Mouse (Mus musculus): ENCODE results near the gene Mctp1. TPM values are rescaled to one million over a fixed set of nuclear protein-coding genes. Genes with fewer than 3 reads are reported as not detected.
"Not testable (repeated sequence)": the region's sequence is repeated elsewhere in the genome, so short reads cannot be mapped to it uniquely, and the experiment has no call there.

Mctp1 gene
- polyA plus RNA-seq, 1 experiment, result not detected

DNA sequence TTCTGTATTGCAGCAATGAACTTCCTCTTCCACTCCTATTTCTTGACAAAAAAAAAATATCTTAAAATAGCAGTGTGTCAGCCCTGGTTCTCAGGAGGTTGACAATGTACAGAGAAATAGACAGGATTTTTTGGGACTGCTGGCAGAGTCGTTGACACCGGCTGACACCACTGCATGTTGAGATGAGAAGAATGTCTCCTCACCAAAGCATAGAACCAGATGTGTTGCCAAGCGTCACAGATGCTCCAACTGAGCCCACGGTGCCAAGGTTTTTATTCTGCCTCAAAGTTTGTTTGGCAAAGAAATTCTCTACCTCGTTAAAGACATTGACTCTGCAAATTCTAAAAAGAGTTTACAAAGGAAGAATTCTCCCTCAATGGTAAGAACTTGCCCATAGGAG lies 548.6 kb downstream of the Mctp1 start:
- H3K9me3 ChIP-seq (replicated peaks; ENCODE audit: control insufficient read depth, insufficient read depth, low read length, poor library complexity, severe bottlenecking), result no peaks in the 10 kb centered on the region
- H3K27ac ChIP-seq (ENCODE audit: insufficient read depth, low read length), result no peak overlapping the region
- no peak overlapping the region for H3K4me3 ChIP-seq (ENCODE audit: low read depth, low read length)
- no peak overlapping the region for H3K9ac ChIP-seq (ENCODE audit: low read depth, poor library complexity, severe bottlenecking)
- TF ChIP-seq POLR2A (IDR thresholded peaks at IDR 0.05; ENCODE audit: insufficient read depth, low read length) (no peak), CTCF (IDR thresholded peaks at IDR 0.05; ENCODE audit: low read depth, low read length) (no peak), EP300 (IDR thresholded peaks at IDR 0.05; ENCODE audit: insufficient read depth, low read depth, low read length) (no peak)
- H3K36me3 ChIP-seq (ENCODE audit: control insufficient read depth, insufficient read depth, low read length, poor library complexity, severe bottlenecking), result no peaks in the 10 kb centered on the region
- no peaks in the 10 kb centered on the region for H3K4me1 ChIP-seq (ENCODE audit: control insufficient read depth, insufficient read depth, low read length)
- H3K27me3 ChIP-seq (ENCODE audit: control insufficient read depth, insufficient read depth, low read length, poor library complexity, severe bottlenecking), result no peaks in the 10 kb centered on the region

DNA sequence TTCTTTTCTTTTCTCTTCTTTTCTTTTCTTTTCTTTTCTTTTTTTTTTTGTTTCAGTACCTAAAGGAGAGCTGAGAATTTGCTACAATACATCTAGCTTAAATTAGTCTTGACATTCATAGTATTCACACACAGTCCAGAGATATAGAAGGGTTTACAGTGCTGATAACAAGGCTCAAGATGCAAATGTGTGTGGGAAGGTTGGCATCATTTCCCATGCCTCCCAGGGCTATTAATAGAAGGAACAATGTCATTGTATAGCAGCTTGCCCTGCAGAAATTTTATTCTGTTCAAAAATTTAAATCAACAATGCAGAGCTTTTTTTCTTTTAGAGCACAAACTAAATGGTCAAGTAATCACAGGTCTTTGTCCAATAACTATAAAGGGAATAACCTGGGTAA lies 564.9 kb downstream of the Mctp1 start:
- Histone ChIP-seq H3K9me3 (replicated peaks; ENCODE audit: control insufficient read depth, insufficient read depth, low read length, poor library complexity, severe bottlenecking) (no peaks in the 10 kb centered on the region), H3K27ac (ENCODE audit: insufficient read depth, low read length) (no peak overlapping the region), H3K36me3 (ENCODE audit: control insufficient read depth, insufficient read depth, low read length, poor library complexity, severe bottlenecking) (no peaks in the 10 kb centered on the region), H3K9ac (ENCODE audit: low read depth, poor library complexity, severe bottlenecking) (no peak overlapping the region), H3K4me3 (ENCODE audit: low read depth, low read length) (no peak overlapping the region), H3K27me3 (ENCODE audit: control insufficient read depth, insufficient read depth, low read length, poor library complexity, severe bottlenecking) (no peaks in the 10 kb centered on the region), H3K4me1 (ENCODE audit: control insufficient read depth, insufficient read depth, low read length) (no peaks in the 10 kb centered on the region)
- TF ChIP-seq POLR2A (IDR thresholded peaks at IDR 0.05; ENCODE audit: insufficient read depth, low read length), result no peak
- TF ChIP-seq EP300 (IDR thresholded peaks at IDR 0.05; ENCODE audit: insufficient read depth, low read depth, low read length), result no peak
- TF ChIP-seq CTCF (IDR thresholded peaks at IDR 0.05; ENCODE audit: low read depth, low read length), result no peak

DNA sequence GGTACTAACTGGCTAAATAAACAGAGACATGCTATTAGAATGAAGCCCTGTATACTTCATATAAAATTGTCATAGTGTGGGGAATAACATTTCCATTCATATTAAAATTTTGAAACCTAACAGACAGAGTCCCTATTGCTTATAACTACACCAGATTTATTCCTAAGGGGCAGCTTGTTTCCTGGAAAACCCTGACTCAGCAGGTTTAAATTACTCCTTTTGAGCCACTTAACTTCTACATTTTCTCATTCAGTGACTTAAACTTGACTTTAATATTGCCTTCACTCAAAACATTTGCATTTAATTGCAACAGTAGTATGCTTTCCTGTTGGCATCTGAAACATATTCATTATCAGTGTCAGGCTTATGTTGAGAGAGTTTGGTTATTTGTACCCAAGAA lies 583.3 kb downstream of the Mctp1 start:
- Histone ChIP-seq H3K4me1 (ENCODE audit: control insufficient read depth, insufficient read depth, low read length) (no peaks in the 10 kb centered on the region), H3K4me3 (ENCODE audit: low read depth, low read length) (no peak overlapping the region), H3K27ac (ENCODE audit: insufficient read depth, low read length) (no peak overlapping the region), H3K9me3 (replicated peaks; ENCODE audit: control insufficient read depth, insufficient read depth, low read length, poor library complexity, severe bottlenecking) (no peaks in the 10 kb centered on the region), H3K36me3 (ENCODE audit: control insufficient read depth, insufficient read depth, low read length, poor library complexity, severe bottlenecking) (no peaks in the 10 kb centered on the region), H3K27me3 (ENCODE audit: control insufficient read depth, insufficient read depth, low read length, poor library complexity, severe bottlenecking) (no peaks in the 10 kb centered on the region), H3K9ac (ENCODE audit: low read depth, poor library complexity, severe bottlenecking) (no peak overlapping the region)
- TF ChIP-seq CTCF (IDR thresholded peaks at IDR 0.05; ENCODE audit: low read depth, low read length) (no peak), EP300 (IDR thresholded peaks at IDR 0.05; ENCODE audit: insufficient read depth, low read depth, low read length) (no peak), POLR2A (IDR thresholded peaks at IDR 0.05; ENCODE audit: insufficient read depth, low read length) (no peak)

DNA sequence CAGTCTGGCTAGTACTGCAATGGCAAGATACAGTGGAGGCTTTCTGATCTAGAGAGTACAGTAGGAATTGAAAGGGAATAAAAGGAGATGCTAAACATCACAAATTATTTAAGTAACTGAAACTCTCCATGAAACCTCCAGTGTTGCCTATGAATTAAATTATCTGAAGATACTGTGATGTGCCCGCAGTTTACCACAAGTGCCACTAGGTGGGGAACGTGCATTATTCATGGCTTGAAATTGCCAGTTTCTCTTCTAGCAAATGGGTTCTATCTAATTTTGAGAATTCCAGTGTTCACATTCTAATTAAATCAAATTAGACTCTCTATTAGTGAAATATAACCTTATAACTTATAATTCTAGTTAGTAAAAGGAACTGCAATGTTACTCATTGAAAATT lies 585.1 kb downstream of the Mctp1 start:
- no peaks in the 10 kb centered on the region for H3K4me1 ChIP-seq (ENCODE audit: control insufficient read depth, insufficient read depth, low read length)
- no peak overlapping the region for H3K4me3 ChIP-seq (ENCODE audit: low read depth, low read length)
- H3K9ac ChIP-seq (ENCODE audit: low read depth, poor library complexity, severe bottlenecking), result no peak overlapping the region
- no peaks in the 10 kb centered on the region for H3K36me3 ChIP-seq (ENCODE audit: control insufficient read depth, insufficient read depth, low read length, poor library complexity, severe bottlenecking)
- no peak for TF ChIP-seq CTCF (IDR thresholded peaks at IDR 0.05; ENCODE audit: low read depth, low read length)
- TF ChIP-seq POLR2A (IDR thresholded peaks at IDR 0.05; ENCODE audit: insufficient read depth, low read length), result no peak
- no peak for TF ChIP-seq EP300 (IDR thresholded peaks at IDR 0.05; ENCODE audit: insufficient read depth, low read depth, low read length)
- no peaks in the 10 kb centered on the region for H3K9me3 ChIP-seq (replicated peaks; ENCODE audit: control insufficient read depth, insufficient read depth, low read length, poor library complexity, severe bottlenecking)
- no peaks in the 10 kb centered on the region for H3K27me3 ChIP-seq (ENCODE audit: control insufficient read depth, insufficient read depth, low read length, poor library complexity, severe bottlenecking)
- H3K27ac ChIP-seq (ENCODE audit: insufficient read depth, low read length), result no peak overlapping the region

DNA sequence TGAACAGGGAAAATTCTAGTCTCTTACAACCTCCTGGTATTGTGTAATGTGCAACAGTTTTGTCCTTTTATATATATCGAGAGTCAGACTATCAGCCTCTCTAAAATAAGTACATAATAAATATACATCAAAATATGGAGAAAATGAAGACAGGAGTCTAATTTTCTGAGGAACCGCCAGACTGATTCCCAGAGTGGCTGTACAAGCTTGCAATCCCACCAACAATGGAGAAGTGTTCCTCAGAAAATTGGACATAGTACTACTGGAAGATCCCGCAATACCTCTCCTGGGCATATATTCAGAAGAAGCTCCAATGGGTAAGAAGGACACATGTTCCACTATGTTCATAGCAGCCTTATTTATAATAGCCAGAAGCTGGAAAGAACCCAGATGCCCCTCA lies 586.7 kb downstream of the Mctp1 start:
- H3K4me3 ChIP-seq (ENCODE audit: low read depth, low read length); H3K36me3 ChIP-seq (ENCODE audit: control insufficient read depth, insufficient read depth, low read length, poor library complexity, severe bottlenecking); H3K27ac ChIP-seq (ENCODE audit: insufficient read depth, low read length); H3K4me1 ChIP-seq (ENCODE audit: control insufficient read depth, insufficient read depth, low read length); H3K9me3 ChIP-seq (replicated peaks; ENCODE audit: control insufficient read depth, insufficient read depth, low read length, poor library complexity, severe bottlenecking); H3K27me3 ChIP-seq (ENCODE audit: control insufficient read depth, insufficient read depth, low read length, poor library complexity, severe bottlenecking); H3K9ac ChIP-seq (ENCODE audit: low read depth, poor library complexity, severe bottlenecking): not testable (repeated sequence)

DNA sequence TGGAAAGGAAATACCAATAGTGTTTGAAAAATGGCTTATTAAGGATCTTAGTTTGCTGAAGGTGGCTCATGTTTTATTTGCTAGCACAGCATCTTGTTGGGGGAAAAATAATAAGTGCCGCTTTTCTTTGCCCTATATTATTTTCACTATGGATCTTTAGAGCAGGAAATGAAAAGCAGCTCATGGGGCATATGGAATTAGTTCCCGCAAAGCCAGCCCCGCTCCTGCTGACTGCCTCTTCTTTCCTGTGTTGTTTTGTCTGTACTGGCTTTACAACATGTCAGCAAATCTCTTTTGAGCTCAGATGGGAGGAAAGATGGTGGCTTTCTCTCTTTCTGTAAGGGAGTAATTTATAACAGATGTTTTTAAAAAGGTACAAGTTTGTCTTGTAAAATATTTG lies 618.3 kb downstream of the Mctp1 start:
- H3K36me3 ChIP-seq (ENCODE audit: control insufficient read depth, insufficient read depth, low read length, poor library complexity, severe bottlenecking), result no peaks in the 10 kb centered on the region
- TF ChIP-seq POLR2A (IDR thresholded peaks at IDR 0.05; ENCODE audit: insufficient read depth, low read length) (no peak), EP300 (IDR thresholded peaks at IDR 0.05; ENCODE audit: insufficient read depth, low read depth, low read length) (no peak), CTCF (IDR thresholded peaks at IDR 0.05; ENCODE audit: low read depth, low read length) (no peak)

More for the DNA sequence above, 618.3 kb downstream of the Mctp1 start:
- H3K9ac ChIP-seq (ENCODE audit: low read depth, poor library complexity, severe bottlenecking), result no peak overlapping the region
- H3K27ac ChIP-seq (ENCODE audit: insufficient read depth, low read length), result no peak overlapping the region
- no peaks in the 10 kb centered on the region for H3K9me3 ChIP-seq (replicated peaks; ENCODE audit: control insufficient read depth, insufficient read depth, low read length, poor library complexity, severe bottlenecking)
- H3K4me3 ChIP-seq (ENCODE audit: low read depth, low read length), result no peak overlapping the region
- H3K27me3 ChIP-seq (ENCODE audit: control insufficient read depth, insufficient read depth, low read length, poor library complexity, severe bottlenecking), result no peaks in the 10 kb centered on the region
- no peaks in the 10 kb centered on the region for H3K4me1 ChIP-seq (ENCODE audit: control insufficient read depth, insufficient read depth, low read length)
